ENCODE assay signal across 8 mouse cellular contexts in genomic region chr5:92348794-92349413, GRCm38 (mm10). TPM values are rescaled to one million over a fixed set of nuclear protein-coding genes. Genes with fewer than 3 reads are reported as not detected.
DNase-seq lines count a peak whose midpoint lies in the region; ATAC-seq and TF ChIP-seq lines count a peak whose summit lies in the region.

TSS of gene Cxcl10 (minus strand) at chr5:92348889.

- H3K27ac ChIP-seq in cerebellum, adult 2 months (ENCODE audit: insufficient read depth, low read length) = no peak within 1 kb of the TSS
- H3K27ac ChIP-seq in limb, embryonic 10.5 days = no peak within 1 kb of the TSS
- H3K27ac ChIP-seq in midbrain, embryonic 10.5 days (replicated peaks) = no peak within 1 kb of the TSS

- TF ChIP-seq POLR2A in cerebellum, adult 2 months (IDR thresholded peaks at IDR 0.05; ENCODE audit: borderline replicate concordance, insufficient read depth, low read length) = no peak

- H3K27me3 ChIP-seq in cerebellum, adult 2 months (ENCODE audit: control insufficient read depth, insufficient read depth, low read length) = no peaks in the 10 kb centered on the region
- H3K27me3 ChIP-seq in erythroblast, embryonic 14.5 days (ENCODE audit: control insufficient read depth) = peaks cover 10% of the 10 kb centered on the region
- peaks cover 16% of the 10 kb centered on the region for H3K27me3 ChIP-seq in limb, embryonic 10.5 days (ENCODE audit: low read depth, poor library complexity, severe bottlenecking)
- H3K27me3 ChIP-seq in midbrain, embryonic 10.5 days (ENCODE audit: low read depth, poor library complexity, severe bottlenecking) = peaks cover 24% of the 10 kb centered on the region

- peak; percentile 29 to 42 for DNase-seq in cerebellum, adult 2 months
- no peak for DNase-seq in cerebellum, adult 11 months
- peak; percentile 74 for DNase-seq in T-cell, adult 2 months (ENCODE audit: low spot score)
- DNase-seq in limb, embryonic 10.5 days (ENCODE audit: low spot score) = no peak
- DNase-seq in midbrain, embryonic 10.5 days (ENCODE audit: low spot score) = peak; percentile 37
- DNase-seq in spleen, postnatal 36 days (ENCODE audit: low spot score in 2 of 2) = peak; percentile 63 to 73

- WGBS in cerebellum, adult 2 months = 14% methylated on average over 14 of the region's 14 CpGs
- WGBS in limb, embryonic 10.5 days = 24% methylated on average over 14 of the region's 14 CpGs
- 31% methylated on average over 14 of the region's 14 CpGs for WGBS in midbrain, embryonic 10.5 days

- peak within 1 kb of the TSS; percentile 51 for H3K4me3 ChIP-seq in cerebellum, adult 2 months (replicated peaks; ENCODE audit: insufficient read depth, low read depth, low read length)
- H3K4me3 ChIP-seq in erythroblast, embryonic 14.5 days (replicated peaks) = peak within 1 kb of the TSS; percentile 29
- H3K4me3 ChIP-seq in limb, embryonic 10.5 days = peak within 1 kb of the TSS; percentile 33; the same call in 1 of the 2 replicates
- peak within 1 kb of the TSS; percentile 28 for H3K4me3 ChIP-seq in midbrain, embryonic 10.5 days

- peak; percentile 83 to 86 for ATAC-seq in hematopoietic stem cell, adult 5-6 weeks (replicated peaks in 1 of 2; ENCODE audit: insufficient read depth in 1 of 2, low FRiP score in 2 of 2, low TSS enrichment in 1 of 2, low read depth in 1 of 2, poor library complexity in 2 of 2, severe bottlenecking in 2 of 2)

- TF ChIP-seq CTCF in cerebellum, adult 2 months (IDR thresholded peaks at IDR 0.05; ENCODE audit: borderline replicate concordance, insufficient read depth, low read depth, low read length) = no peak

- no peaks in the 10 kb centered on the region for H3K9me3 ChIP-seq in erythroblast, embryonic 14.5 days (ENCODE audit: control insufficient read depth, low read length)
- H3K9me3 ChIP-seq in limb, embryonic 10.5 days (replicated peaks) = no peaks in the 10 kb centered on the region
- no peaks in the 10 kb centered on the region for H3K9me3 ChIP-seq in midbrain, embryonic 10.5 days (replicated peaks)

- no peaks in the 10 kb centered on the region for H3K36me3 ChIP-seq in erythroblast, embryonic 14.5 days (ENCODE audit: control insufficient read depth)
- H3K36me3 ChIP-seq in limb, embryonic 10.5 days = no peaks in the 10 kb centered on the region
- no peaks in the 10 kb centered on the region for H3K36me3 ChIP-seq in midbrain, embryonic 10.5 days

- peaks cover 2% of the 10 kb centered on the region; the same call in 1 of the 2 replicates for H3K4me1 ChIP-seq in cerebellum, adult 2 months (ENCODE audit: control insufficient read depth, insufficient read depth, low read length)
- H3K4me1 ChIP-seq in erythroblast, embryonic 14.5 days (ENCODE audit: control insufficient read depth) = peaks cover 24% of the 10 kb centered on the region
- H3K4me1 ChIP-seq in limb, embryonic 10.5 days = peaks cover 7% of the 10 kb centered on the region
- H3K4me1 ChIP-seq in midbrain, embryonic 10.5 days = peaks cover 7% of the 10 kb centered on the region; the same call in 1 of the 2 replicates

RNA-seq across cellular contexts. Expression of gene Cxcl10, which starts in this region (rescaled TPM):
- 0.64 and 0.65 TPM in 2 replicates for polyA plus RNA-seq in cerebellum, adult 2 months (2012; rRNA removed)
- polyA plus RNA-seq in erythroblast, embryonic 14.5 days (2012) = not detected in 2 replicates
- total RNA-seq in hematopoietic stem cell, adult 5-6 weeks (2017) = 3.2 and 6.3 TPM in 2 replicates
- polyA plus RNA-seq in limb, embryonic 10.5 days (2016; fragmentation: Nextera tagmentation; extraction: Ambion mirVana) = 0.26 and 0.28 TPM in 2 replicates
- polyA plus RNA-seq in midbrain, embryonic 10.5 days (2016; fragmentation: Nextera tagmentation; extraction: Ambion mirVana) = 0.17 and 0.36 TPM in 2 replicates

Comparison
In these comparisons a context has a peak if more than half of its experiments do, and no peak if none do; other contexts are left out.
1. Peak in DNase-seq and H3K4me3 ChIP-seq in cerebellum, adult 2 months; RNA of the gene not detected or under 1 TPM.
2. Peak in DNase-seq and H3K4me3 ChIP-seq in midbrain, embryonic 10.5 days; RNA of the gene not detected or under 1 TPM.
3. DNase-seq: peak in T-cell, adult 2 months (single experiment) and spleen, postnatal 36 days (2 of 2); none in cerebellum, adult 11 months (single experiment) and limb, embryonic 10.5 days (single experiment).
4. Peak in every context shown above with its lines, with median percentiles within 50 percentile points of each other: H3K4me3 ChIP-seq.